Mouse (Mus musculus) heart, adult 2 months (tissue): ENCODE data around the gene Surf6. TPM values are rescaled to one million over a fixed set of nuclear protein-coding genes. Genes with fewer than 3 reads are reported as not detected.

Experiments
- DNase-seq, 2 experiments: peaks; one replicate each; pipeline ENCODE4 v3.0.0; 2021
- H3K27ac ChIP-seq: fragments of 200-600 bp; 2 replicates; pipeline ENCODE4 v1.8.1; 2022
- H3K27me3 ChIP-seq: fragments of 200-500 bp; 2 replicates; pipeline ENCODE4 v1.6.1; 2012; ENCODE audit warnings: mild to moderate bottlenecking, low read length, inconsistent platforms, mixed read lengths; ENCODE audit not compliant: control insufficient read depth, insufficient read depth
- H3K36me3 ChIP-seq: fragments of 200-500 bp; 2 replicates; pipeline ENCODE4 v1.6.1; 2012; ENCODE audit warnings: low read length, inconsistent platforms; ENCODE audit not compliant: control insufficient read depth, insufficient read depth
- H3K4me1 ChIP-seq: fragments of 200-500 bp; 2 replicates; pipeline ENCODE4 v1.6.1; 2011; ENCODE audit warnings: low read length; ENCODE audit not compliant: control insufficient read depth, insufficient read depth
- H3K4me3 ChIP-seq: fragments of 200-600 bp; 2 replicates; pipeline ENCODE4 v1.8.1; 2022
- H3K79me2 ChIP-seq: fragments of 200-500 bp; replicated peaks from 2 replicates; pipeline ENCODE4 v1.6.1; 2012; ENCODE audit warnings: mild to moderate bottlenecking, inconsistent platforms, low read length, moderate library complexity, mixed read lengths; ENCODE audit not compliant: control insufficient read depth, insufficient read depth
- H3K9ac ChIP-seq: fragments of 200-500 bp; 2 replicates; pipeline ENCODE4 v1.6.1; 2012; ENCODE audit warnings: low read depth, mild to moderate bottlenecking, control low read depth, inconsistent platforms, low read length, mixed read lengths
- CTCF ChIP-seq: fragments of 200-600 bp; IDR thresholded peaks from 2 replicates; pipeline ENCODE4 v1.8.1; 2022; ENCODE audit warnings: antibody characterized with exemption, mild to moderate bottlenecking, moderate library complexity
- EP300 ChIP-seq: fragments of 200-500 bp; IDR thresholded peaks from 2 replicates; pipeline ENCODE4 v1.6.1; 2011; ENCODE audit warnings: low read depth, low read length, control low read depth; ENCODE audit not compliant: insufficient read depth
- POLR2A ChIP-seq: fragments of 200-500 bp; IDR thresholded peaks from 2 replicates; pipeline ENCODE4 v1.6.1; 2011; ENCODE audit warnings: mild to moderate bottlenecking, low read depth, low read length, control low read depth; ENCODE audit not compliant: insufficient read depth
- WGBS: fragments of 180-500 bp; shearing (Covaris S2); methylation state at CpG from one replicate; pipeline ENCODE4 v1.1.7; 2018; 5-methylcytosine and 5-hydroxymethylcytosine counted together
- intact Hi-C: fragments of 180-260 bp; cut with DNase I; formaldehyde crosslinking; loops from one replicate; pipeline ENCODE4 v1.15.1; 2025
- polyA plus RNA-seq: library from polyadenylated mRNA; depleted of rRNA; stranded (reverse); fragments of >200 nt; gene quantifications from 2 replicates; pipeline ENCODE4 v1.2.3, GENCODE M21; 2012
- total RNA-seq, 2 experiments: library from RNA; stranded (reverse); gene quantifications; 2 replicates each; pipeline ENCODE4 v1.2.3; 2021

Gene Surf6
- total and polyA plus RNA-seq, 3 experiments = 4.4 to 13.2 (median 12.7) TPM

DNA sequence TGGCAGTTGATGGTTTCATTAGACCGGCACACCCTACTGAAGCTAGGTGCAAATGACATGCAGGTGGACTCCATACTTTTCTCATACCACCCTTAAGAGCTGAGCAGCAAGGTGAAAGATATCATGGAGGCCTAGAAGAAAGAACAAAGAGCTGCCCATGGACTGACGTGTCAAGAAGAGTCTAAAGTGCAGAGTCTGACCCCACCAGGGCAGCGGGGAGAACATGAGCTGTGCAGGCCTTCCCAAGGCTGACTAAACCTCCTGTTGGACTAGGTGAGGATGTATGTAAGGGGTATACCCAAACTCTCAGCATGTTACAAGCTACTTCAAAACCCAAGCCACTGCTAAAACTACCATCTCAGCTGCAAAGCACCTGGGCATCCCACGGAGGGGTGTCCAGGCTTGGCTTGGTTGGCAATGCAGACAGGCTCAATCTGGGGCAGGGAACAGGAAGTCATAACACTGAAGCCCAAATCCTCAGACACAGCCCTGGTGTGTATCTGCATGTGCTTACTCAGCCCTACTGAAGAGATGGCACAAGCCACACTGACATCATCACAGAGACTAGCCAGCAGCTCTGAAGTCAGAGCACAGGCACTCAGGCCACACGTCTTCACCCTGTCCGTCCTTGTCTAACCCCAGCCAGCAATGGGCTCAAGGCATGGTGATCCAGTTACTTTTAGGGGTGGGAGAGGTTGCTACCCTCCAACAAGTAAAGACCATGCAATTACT, 25.2 kb upstream of the Surf6 start:
- H3K4me1 ChIP-seq = peaks cover 13% of the 10 kb centered on the region
- H3K9ac ChIP-seq = no peak overlapping the region
- no peak overlapping the region for H3K27ac ChIP-seq
- no peak for TF ChIP-seq CTCF
- TF ChIP-seq POLR2A = no peak
- TF ChIP-seq EP300 = peak; percentile 44; the same call in 1 of the 2 replicates
- peaks cover 6% of the 10 kb centered on the region for H3K79me2 ChIP-seq
- H3K36me3 ChIP-seq = peaks cover 2% of the 10 kb centered on the region; the same call in 1 of the 2 replicates
- no peaks in the 10 kb centered on the region for H3K27me3 ChIP-seq
- no peak overlapping the region for H3K4me3 ChIP-seq
- 70% methylated on average over 6 of the region's 6 CpGs for WGBS
- DNase-seq = no peak
- intact Hi-C loops = no loop called here

GRCm38 (mm10) chr2:26921784-26922183, 19.1 kb upstream of the Surf6 start:
- TF ChIP-seq CTCF (no peak), POLR2A (no peak), EP300 (no peak)
- Histone ChIP-seq H3K27me3 (no peaks in the 10 kb centered on the region), H3K27ac (no peak overlapping the region; the same call in 1 of the 2 replicates), H3K4me3 (no peak overlapping the region), H3K79me2 (peaks cover 1% of the 10 kb centered on the region), H3K9ac (no peak overlapping the region), H3K36me3 (peaks cover 9% of the 10 kb centered on the region), H3K4me1 (peaks cover 6% of the 10 kb centered on the region)
- intact Hi-C loops = no loop called here
- peak in 1 of 2 experiments; percentile 33 for DNase-seq
- WGBS = 33% methylated on average over 9 of the region's 9 CpGs

- no peaks in the 10 kb centered on the region for H3K27me3 ChIP-seq
- intact Hi-C loops = no loop called here
- WGBS = 78% methylated on average over 6 of the region's 6 CpGs
- H3K4me3 ChIP-seq = no peak overlapping the region
- DNase-seq = no peak
- no peak overlapping the region for H3K9ac ChIP-seq
- H3K79me2 ChIP-seq = no peaks in the 10 kb centered on the region
- H3K36me3 ChIP-seq = peaks cover 9% of the 10 kb centered on the region
- no peak overlapping the region for H3K27ac ChIP-seq
- TF ChIP-seq EP300 (no peak), CTCF (no peak), POLR2A (no peak)
- peaks cover 9% of the 10 kb centered on the region for H3K4me1 ChIP-seq
Observed at GRCm38 (mm10) chr2:26920190-26920855, 17.6 kb upstream of the Surf6 start.

DNA sequence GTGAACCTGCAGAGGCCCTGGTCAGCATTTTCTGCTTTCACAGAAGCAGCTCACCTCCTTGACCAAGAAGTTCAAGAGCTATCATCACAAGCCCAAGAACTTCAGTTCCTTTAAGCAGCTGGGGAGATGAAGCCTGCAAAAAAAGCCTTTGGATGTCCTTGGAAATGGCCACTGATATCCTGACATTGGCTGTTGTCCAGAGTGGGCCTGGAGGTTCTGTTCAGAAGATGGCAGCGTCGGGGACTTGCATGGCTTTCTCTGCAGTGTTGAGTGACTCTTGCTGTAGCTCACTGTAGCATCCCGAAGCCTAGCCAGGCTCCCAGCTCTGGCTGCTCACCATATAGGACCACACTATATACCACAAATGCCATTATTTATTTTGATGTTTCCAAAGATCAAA, 17.0 kb upstream of the Surf6 start:
- intact Hi-C loops = loop anchor here (5.0 kb wide), 1 partner anchor 43 kb away; the partner anchor contains the start of gene Rexo4
- Histone ChIP-seq H3K36me3 (peaks cover 9% of the 10 kb centered on the region), H3K4me3 (no peak overlapping the region), H3K79me2 (no peaks in the 10 kb centered on the region), H3K27me3 (no peaks in the 10 kb centered on the region), H3K4me1 (peaks cover 9% of the 10 kb centered on the region), H3K27ac (no peak overlapping the region), H3K9ac (no peak overlapping the region)
- WGBS = 66% methylated on average over 3 of the region's 3 CpGs
- DNase-seq = no peak
- TF ChIP-seq EP300 = no peak
- TF ChIP-seq CTCF = no peak
- no peak for TF ChIP-seq POLR2A

DNA sequence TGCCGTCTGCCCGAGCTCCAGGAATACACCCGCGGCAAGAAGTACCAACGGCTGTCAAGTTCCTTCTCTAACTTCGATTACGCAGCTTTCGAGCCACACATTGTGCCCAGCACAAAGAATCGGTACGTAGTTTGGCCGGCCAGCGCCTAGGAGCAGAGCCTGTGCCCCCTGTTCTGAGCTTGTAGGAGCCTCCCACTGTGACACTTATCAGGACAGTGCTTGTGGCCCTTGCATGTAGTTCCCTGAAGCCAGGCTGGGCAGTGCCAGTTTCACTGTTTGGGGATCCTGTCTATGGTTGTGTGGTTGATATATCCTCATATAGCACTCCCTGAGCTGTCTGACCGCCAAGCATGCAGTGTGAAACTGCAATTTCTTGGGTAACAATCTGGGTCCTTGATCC, 14.1 kb upstream of the Surf6 start:
- under 1% methylated on average over 13 of the region's 13 CpGs for WGBS
- H3K79me2 ChIP-seq = no peaks in the 10 kb centered on the region; the same call in 1 of the 2 replicates

More for the DNA sequence above, 14.1 kb upstream of the Surf6 start:
- no peaks in the 10 kb centered on the region for H3K27me3 ChIP-seq
- H3K36me3 ChIP-seq = peaks cover 9% of the 10 kb centered on the region
- H3K9ac ChIP-seq = peak overlapping the region; percentile 70
- peak overlapping the region; percentile 69 for H3K4me3 ChIP-seq
- peaks cover 10% of the 10 kb centered on the region for H3K4me1 ChIP-seq
- DNase-seq = no peak
- no peak for TF ChIP-seq CTCF
- TF ChIP-seq EP300 = no peak
- no peak for TF ChIP-seq POLR2A
- intact Hi-C loops = loop anchor here (5.0 kb wide), 1 partner anchor 46 kb away; the partner anchor contains the start of gene Rexo4
- H3K27ac ChIP-seq = peak overlapping the region; percentile 83
